Mouse (Mus musculus) midbrain, embryonic 10.5 days (tissue): ENCODE measurements at regions not wholly inside any gene's neighbourhood (a gene's known extent, or its start where the extent isn't known, plus 50 kb on each side); places are given as distances from the start of the nearest gene placed in this dataset.
"Not testable (repeated sequence)": the region's sequence is repeated elsewhere in the genome, so short reads cannot be mapped to it uniquely, and the experiment has no call there.

Source experiments
- DNase-seq: peaks from one replicate; pipeline ENCODE4 v3.0.0-alpha.2; 2017; ENCODE audit warnings: low spot score
- H3K27ac ChIP-seq: fragments of 300-500 bp; sonication (generic); replicated peaks from 2 replicates; pipeline ENCODE4 v1.5.1; 2016; ENCODE audit warnings: mild to moderate bottlenecking
- H3K27me3 ChIP-seq: fragments of 300-500 bp; sonication (generic); 2 replicates; pipeline ENCODE4 v1.6.1; 2016; ENCODE audit warnings: low read depth, mild to moderate bottlenecking; ENCODE audit not compliant: poor library complexity, severe bottlenecking
- H3K36me3 ChIP-seq: fragments of 300-500 bp; sonication (generic); 2 replicates; pipeline ENCODE4 v1.6.1; 2016; ENCODE audit warnings: mild to moderate bottlenecking, moderate library complexity
- H3K4me1 ChIP-seq: fragments of 300-500 bp; sonication (generic); 2 replicates; pipeline ENCODE4 v1.6.1; 2016
- H3K4me3 ChIP-seq: fragments of 300-500 bp; sonication (generic); 2 replicates; pipeline ENCODE4 v1.5.1; 2016; ENCODE audit warnings: mild to moderate bottlenecking, moderate library complexity
- H3K9me3 ChIP-seq: fragments of 300-500 bp; sonication (generic); replicated peaks from 2 replicates; pipeline ENCODE4 v1.6.1; 2016; ENCODE audit warnings: mild to moderate bottlenecking
- WGBS: fragments of 180-500 bp; shearing (Covaris S2); methylation state at CpG from one replicate; pipeline ENCODE4 v1.1.7; 2016; 5-methylcytosine and 5-hydroxymethylcytosine counted together

GRCm38 (mm10) chr15:3171774-3172173, 96.6 kb upstream of the Selenop start:
- H3K27me3 ChIP-seq, result no peaks in the 10 kb centered on the region
- no peak overlapping the region for H3K27ac ChIP-seq
- peaks cover 26% of the 10 kb centered on the region; the same call in 1 of the 2 replicates for H3K9me3 ChIP-seq
- no peaks in the 10 kb centered on the region for H3K4me1 ChIP-seq
- H3K36me3 ChIP-seq, result no peaks in the 10 kb centered on the region
- no peak overlapping the region for H3K4me3 ChIP-seq
- DNase-seq, result no peak

GRCm38 (mm10) chr15:3174072-3174471, 94.3 kb upstream of the Selenop start:
- no peak for DNase-seq
- Histone ChIP-seq H3K27me3 (no peaks in the 10 kb centered on the region), H3K27ac (no peak overlapping the region), H3K4me3 (no peak overlapping the region), H3K9me3 (peaks cover 31% of the 10 kb centered on the region; the same call in 1 of the 2 replicates), H3K4me1 (no peaks in the 10 kb centered on the region), H3K36me3 (no peaks in the 10 kb centered on the region)
- WGBS, result 76% methylated on average over 2 of the region's 2 CpGs

- Histone ChIP-seq H3K4me3 (no peak overlapping the region), H3K4me1 (no peaks in the 10 kb centered on the region), H3K27me3 (no peaks in the 10 kb centered on the region), H3K36me3 (no peaks in the 10 kb centered on the region), H3K27ac (no peak overlapping the region), H3K9me3 (peaks cover 35% of the 10 kb centered on the region; the same call in 1 of the 2 replicates)
- DNase-seq, result no peak
- 42% methylated on average over 2 of the region's 2 CpGs for WGBS
These were observed 93.5 kb upstream of the Selenop start for GRCm38 (mm10) chr15:3174848-3175247.

- 79% methylated on average over 2 of the region's 2 CpGs for WGBS
- peak; percentile 34 for DNase-seq
- Histone ChIP-seq H3K4me3 (no peak overlapping the region), H3K4me1 (no peaks in the 10 kb centered on the region), H3K36me3 (no peaks in the 10 kb centered on the region), H3K27me3 (no peaks in the 10 kb centered on the region), H3K27ac (no peak overlapping the region), H3K9me3 (no peaks in the 10 kb centered on the region)
These were observed 66.3 kb upstream of the Selenop start for GRCm38 (mm10) chr15:3201912-3202653.

- WGBS, result 88% methylated on average over 6 of the region's 6 CpGs
- H3K4me3 ChIP-seq, result no peak overlapping the region
- no peaks in the 10 kb centered on the region for H3K36me3 ChIP-seq
- peaks cover 8% of the 10 kb centered on the region; the same call in 1 of the 2 replicates for H3K9me3 ChIP-seq
- DNase-seq, result no peak
- no peaks in the 10 kb centered on the region for H3K27me3 ChIP-seq
- H3K4me1 ChIP-seq, result no peaks in the 10 kb centered on the region
- no peak overlapping the region for H3K27ac ChIP-seq
These were observed 62.8 kb upstream of the Selenop start for GRCm38 (mm10) chr15:3205522-3205921.

- DNase-seq, H3K27me3 ChIP-seq, H3K9me3 ChIP-seq, H3K36me3 ChIP-seq, H3K4me3 ChIP-seq, H3K4me1 ChIP-seq, H3K27ac ChIP-seq: not testable (repeated sequence)
- WGBS, result 73% methylated on average over 6 of the region's 6 CpGs
These were observed 62.3 kb upstream of the Selenop start for GRCm38 (mm10) chr15:3206076-3206475.

GRCm38 (mm10) chr15:3213721-3214120, 54.6 kb upstream of the Selenop start:
- H3K4me1 ChIP-seq, result no peaks in the 10 kb centered on the region
- H3K4me3 ChIP-seq, result no peak overlapping the region
- no peaks in the 10 kb centered on the region for H3K27me3 ChIP-seq
- H3K27ac ChIP-seq, result no peak overlapping the region
- no peaks in the 10 kb centered on the region for H3K9me3 ChIP-seq
- no peaks in the 10 kb centered on the region for H3K36me3 ChIP-seq
- DNase-seq, result peak; percentile 18
- 11% methylated on average over 4 of the region's 4 CpGs for WGBS

- no peaks in the 10 kb centered on the region for H3K9me3 ChIP-seq
- no peak for DNase-seq
- WGBS, result 41% methylated on average over 1 of the region's 1 CpGs
- H3K36me3 ChIP-seq, result no peaks in the 10 kb centered on the region
- no peaks in the 10 kb centered on the region for H3K4me1 ChIP-seq
- H3K27ac ChIP-seq, result no peak overlapping the region
- no peaks in the 10 kb centered on the region for H3K27me3 ChIP-seq
- H3K4me3 ChIP-seq, result no peak overlapping the region
These were observed 53.1 kb upstream of the Selenop start for GRCm38 (mm10) chr15:3215201-3215600.
